Mouse (Mus musculus): ENCODE measurements around the gene Dctn5. TPM values are rescaled to one million over a fixed set of nuclear protein-coding genes. Genes with fewer than 3 reads are reported as not detected.

Gene Dctn5
- total RNA-seq, 2 experiments from 2014 or later, result 89.5 to 95.1 TPM

GRCm38 (mm10) chr7:122158915-122159902 lies 26.4 kb downstream of the Dctn5 start, which contains the start of gene Plk1:
Plk1 (plus strand) TSS chr7:122159439.
- peak; percentile 82 to 86 for DNase-seq (ENCODE audit: low spot score in 2 of 2)

- DNase-seq (ENCODE audit: low spot score in 2 of 2), result no peak
Observed at GRCm38 (mm10) chr7:122160037-122160436, 27.2 kb downstream of the Dctn5 start.

GRCm38 (mm10) chr7:122163766-122164165 lies 30.9 kb downstream of the Dctn5 start:
- DNase-seq (ENCODE audit: low spot score in 2 of 2), result no peak

GRCm38 (mm10) chr7:122167203-122167602 lies 34.4 kb downstream of the Dctn5 start:
- DNase-seq (ENCODE audit: low spot score in 2 of 2), result no peak

GRCm38 (mm10) chr7:122170705-122171104 lies 37.9 kb downstream of the Dctn5 start:
- DNase-seq (ENCODE audit: low spot score in 2 of 2), result no peak

- DNase-seq (ENCODE audit: low spot score in 2 of 2), result no peak
Observed at GRCm38 (mm10) chr7:122171613-122172012, 38.8 kb downstream of the Dctn5 start.

GRCm38 (mm10) chr7:122180720-122181119 lies 47.9 kb downstream of the Dctn5 start:
- no peak for DNase-seq (ENCODE audit: low spot score in 2 of 2)

GRCm38 (mm10) chr7:122184569-122184968 lies 51.7 kb downstream of the Dctn5 start:
- no peak for DNase-seq (ENCODE audit: low spot score in 2 of 2)

- DNase-seq (ENCODE audit: low spot score in 2 of 2), result no peak
Observed at GRCm38 (mm10) chr7:122186043-122186442, 53.2 kb downstream of the Dctn5 start, which contains the start of gene Ern2. Ern2 (minus strand) TSS chr7:122186207.

GRCm38 (mm10) chr7:122189484-122189883 lies 56.6 kb downstream of the Dctn5 start:
- DNase-seq (ENCODE audit: low spot score in 2 of 2), result peak in 1 of 2 experiments; percentile 33

- DNase-seq (ENCODE audit: low spot score in 2 of 2), result no peak
Observed at GRCm38 (mm10) chr7:122191097-122191496, 58.3 kb downstream of the Dctn5 start.

- no peak for DNase-seq (ENCODE audit: low spot score in 2 of 2)
Observed at GRCm38 (mm10) chr7:122193919-122194318, 61.1 kb downstream of the Dctn5 start.

GRCm38 (mm10) chr7:122196771-122197170 lies 63.9 kb downstream of the Dctn5 start:
- DNase-seq (ENCODE audit: low spot score in 2 of 2), result no peak

GRCm38 (mm10) chr7:122197306-122197705 lies 64.5 kb downstream of the Dctn5 start:
- DNase-seq (ENCODE audit: low spot score in 2 of 2), result peak; percentile 38 to 55

Other genes starting within 250 kb of the Dctn5 start
- 10 to 100 TPM; 44.3 to 46.2 TPM for gene Cog7, start 151.3 kb upstream of the Dctn5 start, total RNA-seq (2021)
- 10 to 100 TPM; 30.5 to 32.5 TPM for gene Gga2, start 111.8 kb upstream of the Dctn5 start, total RNA-seq (2021)
- gene Ubfd1, start 65.9 kb upstream of the Dctn5 start, total RNA-seq (2021), result 10 to 100 TPM; 56.5 to 66.8 TPM
- 1 to 10 TPM; 8.2 to 9.3 TPM for gene Ears2, start 65.8 kb upstream of the Dctn5 start, total RNA-seq (2021)
- 100 to 1,000 TPM; 290 to 310 TPM for gene Ndufab1, start 31.2 kb upstream of the Dctn5 start, total RNA-seq (2021)
- gene Palb2, start 56 bp upstream of the Dctn5 start, total RNA-seq (2021), result 1 to 10 TPM; 1.1 to 1.7 TPM
- gene Plk1, start 26.4 kb downstream of the Dctn5 start, total RNA-seq (2021), result 1 to 10 TPM; 1.0 to 1.4 TPM
- under 1 TPM; 0.40 to 0.67 TPM for gene Ern2, start 53.2 kb downstream of the Dctn5 start, total RNA-seq (2021)
- 1 to 10 TPM; 4.3 to 4.6 TPM for gene Chp2, start 86.5 kb downstream of the Dctn5 start, total RNA-seq (2021)
- 100 to 1,000 TPM; 871 to 890 TPM for gene Prkcb, start 155.7 kb downstream of the Dctn5 start, total RNA-seq (2021)